Mouse (Mus musculus): ENCODE results near the gene Asic2. TPM values are rescaled to one million over a fixed set of nuclear protein-coding genes. Genes with fewer than 3 reads are reported as not detected.

Asic2 gene
- polyA plus RNA-seq, 1 experiment from 2014 or later, result not detected

GRCm38 (mm10) chr11:81757221-81757620 lies 211.0 kb downstream of the Asic2 start:
- Histone ChIP-seq H3K9me3 (ENCODE audit: low read length) (peaks cover 5% of the 10 kb centered on the region; the same call in 1 of the 2 replicates), H3K9ac (replicated peaks) (no peak overlapping the region), H3K4me3 (ENCODE audit: low read depth, low read length) (no peak overlapping the region), H3K4me2 (ENCODE audit: low read depth, low read length) (no peak overlapping the region), H3K27ac (ENCODE audit: low read depth) (no peak overlapping the region), H3K36me3 (replicated peaks; ENCODE audit: insufficient read depth, low read length) (no peaks in the 10 kb centered on the region), H3K4me1 (ENCODE audit: insufficient read depth) (no peaks in the 10 kb centered on the region), H3K27me3 (ENCODE audit: insufficient read depth, low read length) (no peaks in the 10 kb centered on the region)
- TF ChIP-seq EP300 (IDR thresholded peaks at IDR 0.05; ENCODE audit: low read depth) (no peak), CTCF (IDR thresholded peaks at IDR 0.05; ENCODE audit: low read depth) (no peak)
- DNase-seq (no peak), ATAC-seq (no peak)
- 80% methylated on average over 4 of the region's 4 CpGs for WGBS (ENCODE audit: insufficient replicate concordance)

- TF ChIP-seq CTCF (IDR thresholded peaks at IDR 0.05; ENCODE audit: low read depth), result no peak
- TF ChIP-seq EP300 (IDR thresholded peaks at IDR 0.05; ENCODE audit: low read depth), result no peak
- 78% methylated on average over 5 of the region's 5 CpGs for WGBS (ENCODE audit: insufficient replicate concordance)
- H3K4me1 ChIP-seq (ENCODE audit: insufficient read depth), result no peaks in the 10 kb centered on the region
These were observed 217.4 kb downstream of the Asic2 start for GRCm38 (mm10) chr11:81750876-81751275.

GRCm38 (mm10) chr11:81750016-81750415 lies 218.2 kb downstream of the Asic2 start:
- no peak for TF ChIP-seq CTCF (IDR thresholded peaks at IDR 0.05; ENCODE audit: low read depth)
- no peak for TF ChIP-seq EP300 (IDR thresholded peaks at IDR 0.05; ENCODE audit: low read depth)
- WGBS (ENCODE audit: insufficient replicate concordance), result 70% methylated on average over 1 of the region's 1 CpGs
- no peak overlapping the region for H3K4me3 ChIP-seq (ENCODE audit: low read depth, low read length)
- H3K9me3 ChIP-seq (ENCODE audit: low read length), result peaks cover 3% of the 10 kb centered on the region; the same call in 1 of the 2 replicates
- H3K36me3 ChIP-seq (replicated peaks; ENCODE audit: insufficient read depth, low read length), result no peaks in the 10 kb centered on the region
- no peak overlapping the region for H3K27ac ChIP-seq (ENCODE audit: low read depth)
- H3K4me1 ChIP-seq (ENCODE audit: insufficient read depth), result no peaks in the 10 kb centered on the region
- no peak for DNase-seq
- no peak for ATAC-seq
- no peak overlapping the region for H3K4me2 ChIP-seq (ENCODE audit: low read depth, low read length)
- H3K27me3 ChIP-seq (ENCODE audit: insufficient read depth, low read length), result no peaks in the 10 kb centered on the region
- no peak overlapping the region for H3K9ac ChIP-seq (replicated peaks)

More at GRCm38 (mm10) chr11:81750876-81751275, 217.4 kb downstream of the Asic2 start:
- Histone ChIP-seq H3K9me3 (ENCODE audit: low read length) (peaks cover 3% of the 10 kb centered on the region; the same call in 1 of the 2 replicates), H3K9ac (replicated peaks) (no peak overlapping the region), H3K36me3 (replicated peaks; ENCODE audit: insufficient read depth, low read length) (no peaks in the 10 kb centered on the region), H3K27me3 (ENCODE audit: insufficient read depth, low read length) (no peaks in the 10 kb centered on the region), H3K4me3 (ENCODE audit: low read depth, low read length) (no peak overlapping the region), H3K27ac (ENCODE audit: low read depth) (no peak overlapping the region), H3K4me2 (ENCODE audit: low read depth, low read length) (no peak overlapping the region)
- ATAC-seq (no peak), DNase-seq (no peak)

- H3K4me3 ChIP-seq (ENCODE audit: low read depth, low read length), result no peak overlapping the region
- no peak overlapping the region for H3K4me2 ChIP-seq (ENCODE audit: low read depth, low read length)
- H3K27ac ChIP-seq (ENCODE audit: low read depth), result no peak overlapping the region
- no peaks in the 10 kb centered on the region for H3K9me3 ChIP-seq (ENCODE audit: low read length)
- ATAC-seq (no peak), DNase-seq (no peak)
- no peaks in the 10 kb centered on the region for H3K27me3 ChIP-seq (ENCODE audit: insufficient read depth, low read length)
- 59% methylated on average over 3 of the region's 3 CpGs for WGBS (ENCODE audit: insufficient replicate concordance)
- no peaks in the 10 kb centered on the region for H3K4me1 ChIP-seq (ENCODE audit: insufficient read depth)
- no peaks in the 10 kb centered on the region for H3K36me3 ChIP-seq (replicated peaks; ENCODE audit: insufficient read depth, low read length)
- no peak overlapping the region for H3K9ac ChIP-seq (replicated peaks)
- no peak for TF ChIP-seq CTCF (IDR thresholded peaks at IDR 0.05; ENCODE audit: low read depth)
- TF ChIP-seq EP300 (IDR thresholded peaks at IDR 0.05; ENCODE audit: low read depth), result no peak
These were observed 229.3 kb downstream of the Asic2 start for GRCm38 (mm10) chr11:81738995-81739394.

- Histone ChIP-seq H3K36me3 (replicated peaks; ENCODE audit: insufficient read depth, low read length) (no peaks in the 10 kb centered on the region), H3K9ac (replicated peaks) (no peak overlapping the region), H3K9me3 (ENCODE audit: low read length) (no peaks in the 10 kb centered on the region), H3K4me1 (ENCODE audit: insufficient read depth) (no peaks in the 10 kb centered on the region), H3K27me3 (ENCODE audit: insufficient read depth, low read length) (no peaks in the 10 kb centered on the region), H3K4me2 (ENCODE audit: low read depth, low read length) (no peak overlapping the region), H3K4me3 (ENCODE audit: low read depth, low read length) (no peak overlapping the region), H3K27ac (ENCODE audit: low read depth) (no peak overlapping the region)
- no peak for DNase-seq
- 48% methylated on average over 3 of the region's 3 CpGs for WGBS (ENCODE audit: insufficient replicate concordance)
- ATAC-seq, result no peak
- TF ChIP-seq CTCF (IDR thresholded peaks at IDR 0.05; ENCODE audit: low read depth), result no peak
- TF ChIP-seq EP300 (IDR thresholded peaks at IDR 0.05; ENCODE audit: low read depth), result no peak
These were observed 230.5 kb downstream of the Asic2 start for GRCm38 (mm10) chr11:81737777-81738176.

- no peak overlapping the region for H3K4me3 ChIP-seq (ENCODE audit: low read depth, low read length)
- H3K4me2 ChIP-seq (ENCODE audit: low read depth, low read length), result no peak overlapping the region
- H3K4me1 ChIP-seq (ENCODE audit: insufficient read depth), result no peaks in the 10 kb centered on the region
- no peak overlapping the region for H3K9ac ChIP-seq (replicated peaks)
- no peaks in the 10 kb centered on the region for H3K9me3 ChIP-seq (ENCODE audit: low read length)
- DNase-seq (no peak), ATAC-seq (no peak)
- 71% methylated on average over 2 of the region's 2 CpGs for WGBS (ENCODE audit: insufficient replicate concordance)
- TF ChIP-seq EP300 (IDR thresholded peaks at IDR 0.05; ENCODE audit: low read depth) (no peak), CTCF (IDR thresholded peaks at IDR 0.05; ENCODE audit: low read depth) (no peak)
- H3K27ac ChIP-seq (ENCODE audit: low read depth), result no peak overlapping the region
- H3K36me3 ChIP-seq (replicated peaks; ENCODE audit: insufficient read depth, low read length), result no peaks in the 10 kb centered on the region
- no peaks in the 10 kb centered on the region for H3K27me3 ChIP-seq (ENCODE audit: insufficient read depth, low read length)
These were observed 246.2 kb downstream of the Asic2 start for GRCm38 (mm10) chr11:81722071-81722470.

GRCm38 (mm10) chr11:81714801-81715200 lies 253.5 kb downstream of the Asic2 start:
- Histone ChIP-seq H3K9ac (replicated peaks) (no peak overlapping the region), H3K9me3 (ENCODE audit: low read length) (no peaks in the 10 kb centered on the region), H3K4me2 (ENCODE audit: low read depth, low read length) (no peak overlapping the region), H3K27ac (ENCODE audit: low read depth) (no peak overlapping the region), H3K4me1 (ENCODE audit: insufficient read depth) (no peaks in the 10 kb centered on the region), H3K4me3 (ENCODE audit: low read depth, low read length) (no peak overlapping the region), H3K27me3 (ENCODE audit: insufficient read depth, low read length) (no peaks in the 10 kb centered on the region), H3K36me3 (replicated peaks; ENCODE audit: insufficient read depth, low read length) (no peaks in the 10 kb centered on the region)
- 63% methylated on average over 4 of the region's 4 CpGs for WGBS (ENCODE audit: insufficient replicate concordance)
- TF ChIP-seq EP300 (IDR thresholded peaks at IDR 0.05; ENCODE audit: low read depth) (no peak), CTCF (IDR thresholded peaks at IDR 0.05; ENCODE audit: low read depth) (no peak)
- no peak for DNase-seq
- ATAC-seq, result no peak
